Mouse (Mus musculus): ENCODE results near the gene Mgll.

Gene Mgll

GRCm38 (mm10) chr6:88717143-88718032 lies 6.8 kb upstream of the Mgll start:
- no peak for DNase-seq (ENCODE audit: low spot score in 2 of 2)

GRCm38 (mm10) chr6:88718033-88718725 lies 6.0 kb upstream of the Mgll start:
- DNase-seq (ENCODE audit: low spot score in 2 of 2): no peak

GRCm38 (mm10) chr6:88721059-88721458 lies 3.2 kb upstream of the Mgll start:
- no peak for DNase-seq (ENCODE audit: low spot score in 2 of 2)

GRCm38 (mm10) chr6:88722906-88723305 lies 1.3 kb upstream of the Mgll start:
- no peak for DNase-seq (ENCODE audit: low spot score in 2 of 2)

GRCm38 (mm10) chr6:88723806-88724312 lies 353 bp upstream of the Mgll start:
- DNase-seq (ENCODE audit: low spot score in 2 of 2): no peak

GRCm38 (mm10) chr6:88725590-88725989 lies 1.4 kb downstream of the Mgll start:
- DNase-seq (ENCODE audit: low spot score in 2 of 2): no peak

GRCm38 (mm10) chr6:88726252-88727211 lies 2.3 kb downstream of the Mgll start:
- no peak for DNase-seq (ENCODE audit: low spot score in 2 of 2)

GRCm38 (mm10) chr6:88727490-88727889 lies 3.3 kb downstream of the Mgll start:
- no peak for DNase-seq (ENCODE audit: low spot score in 2 of 2)

- DNase-seq (ENCODE audit: low spot score in 2 of 2): no peak
Measured at GRCm38 (mm10) chr6:88728054-88728453, 3.8 kb downstream of the Mgll start.

- DNase-seq (ENCODE audit: low spot score in 2 of 2): no peak
Measured at GRCm38 (mm10) chr6:88728515-88728914, 4.3 kb downstream of the Mgll start.

GRCm38 (mm10) chr6:88731211-88731751 lies 7.1 kb downstream of the Mgll start:
- DNase-seq (ENCODE audit: low spot score in 2 of 2): peak; percentile 67 to 71

GRCm38 (mm10) chr6:88731991-88732390 lies 7.8 kb downstream of the Mgll start:
- no peak for DNase-seq (ENCODE audit: low spot score in 2 of 2)

GRCm38 (mm10) chr6:88732643-88733613 lies 8.7 kb downstream of the Mgll start:
- no peak for DNase-seq (ENCODE audit: low spot score in 2 of 2)

- no peak for DNase-seq (ENCODE audit: low spot score in 2 of 2)
Measured at GRCm38 (mm10) chr6:88736337-88736736, 12.1 kb downstream of the Mgll start.

GRCm38 (mm10) chr6:88736741-88737508 lies 12.7 kb downstream of the Mgll start:
- DNase-seq (ENCODE audit: low spot score in 2 of 2): no peak

- no peak for DNase-seq (ENCODE audit: low spot score in 2 of 2)
Measured at GRCm38 (mm10) chr6:88737509-88737888, 13.3 kb downstream of the Mgll start.

- DNase-seq (ENCODE audit: low spot score in 2 of 2): no peak
Measured at GRCm38 (mm10) chr6:88741041-88741440, 16.8 kb downstream of the Mgll start.

GRCm38 (mm10) chr6:88741791-88742190 lies 17.6 kb downstream of the Mgll start:
- DNase-seq (ENCODE audit: low spot score in 2 of 2): no peak

GRCm38 (mm10) chr6:88742286-88743011 lies 18.2 kb downstream of the Mgll start:
- DNase-seq (ENCODE audit: low spot score in 2 of 2): no peak

Data from spleen, postnatal 14 days (tissue).